Mouse (Mus musculus) embryonic facial prominence, embryonic 13.5 days (tissue): ENCODE data around the gene Gsn. TPM values are rescaled to one million over a fixed set of nuclear protein-coding genes. Genes with fewer than 3 reads are reported as not detected.

Experiments
- ATAC-seq: fragments of 200-750 bp; cut with Nextera tagmentation; 2 replicates; pipeline ENCODE4 v1.8.0; 2017; ENCODE audit warnings: low read depth; ENCODE audit not compliant: insufficient number of reproducible peaks, insufficient read depth, low FRiP score, low TSS enrichment
- H3K27ac ChIP-seq: fragments of 300-500 bp; sonication (generic); 2 replicates; pipeline ENCODE4 v1.5.1; 2015; ENCODE audit warnings: moderate library complexity, mild to moderate bottlenecking, inconsistent platforms
- H3K27me3 ChIP-seq: fragments of 300-500 bp; sonication (generic); 2 replicates; pipeline ENCODE4 v1.6.1; 2015; ENCODE audit warnings: mild to moderate bottlenecking, inconsistent platforms
- H3K36me3 ChIP-seq: fragments of 300-500 bp; sonication (generic); 2 replicates; pipeline ENCODE4 v1.6.1; 2015; ENCODE audit warnings: mild to moderate bottlenecking, inconsistent platforms
- H3K4me1 ChIP-seq: fragments of 300-500 bp; sonication (generic); 2 replicates; pipeline ENCODE4 v1.6.1; 2015; ENCODE audit warnings: inconsistent platforms
- H3K4me2 ChIP-seq: fragments of 300-500 bp; sonication (generic); 2 replicates; pipeline ENCODE4 v1.6.1; 2015; ENCODE audit warnings: moderate library complexity, mild to moderate bottlenecking, inconsistent platforms
- H3K4me3 ChIP-seq: fragments of 300-500 bp; sonication (generic); 2 replicates; pipeline ENCODE4 v1.5.1; 2015; ENCODE audit warnings: mild to moderate bottlenecking, inconsistent platforms
- H3K9ac ChIP-seq: fragments of 300-500 bp; sonication (generic); 2 replicates; pipeline ENCODE4 v1.6.1; 2015; ENCODE audit warnings: mild to moderate bottlenecking, inconsistent platforms
- H3K9me3 ChIP-seq: fragments of 300-500 bp; sonication (generic); 2 replicates; pipeline ENCODE4 v1.6.1; 2016; ENCODE audit warnings: inconsistent platforms
- WGBS: fragments of 180-500 bp; shearing (Covaris S2); methylation state at CpG from one replicate; pipeline ENCODE4 v1.1.7; 2015; ENCODE audit warnings: mixed read lengths; 5-methylcytosine and 5-hydroxymethylcytosine counted together
- polyA plus RNA-seq: library from polyadenylated mRNA; unstranded; fragments of >200 nt; fragmentation: Nextera tagmentation; extraction: Ambion mirVana; gene quantifications from 2 replicates; pipeline ENCODE4 v1.2.1, GENCODE M21; 2015

Gene Gsn
- polyA plus RNA-seq, 1 experiment from 2014 or later: 188 TPM

DNA sequence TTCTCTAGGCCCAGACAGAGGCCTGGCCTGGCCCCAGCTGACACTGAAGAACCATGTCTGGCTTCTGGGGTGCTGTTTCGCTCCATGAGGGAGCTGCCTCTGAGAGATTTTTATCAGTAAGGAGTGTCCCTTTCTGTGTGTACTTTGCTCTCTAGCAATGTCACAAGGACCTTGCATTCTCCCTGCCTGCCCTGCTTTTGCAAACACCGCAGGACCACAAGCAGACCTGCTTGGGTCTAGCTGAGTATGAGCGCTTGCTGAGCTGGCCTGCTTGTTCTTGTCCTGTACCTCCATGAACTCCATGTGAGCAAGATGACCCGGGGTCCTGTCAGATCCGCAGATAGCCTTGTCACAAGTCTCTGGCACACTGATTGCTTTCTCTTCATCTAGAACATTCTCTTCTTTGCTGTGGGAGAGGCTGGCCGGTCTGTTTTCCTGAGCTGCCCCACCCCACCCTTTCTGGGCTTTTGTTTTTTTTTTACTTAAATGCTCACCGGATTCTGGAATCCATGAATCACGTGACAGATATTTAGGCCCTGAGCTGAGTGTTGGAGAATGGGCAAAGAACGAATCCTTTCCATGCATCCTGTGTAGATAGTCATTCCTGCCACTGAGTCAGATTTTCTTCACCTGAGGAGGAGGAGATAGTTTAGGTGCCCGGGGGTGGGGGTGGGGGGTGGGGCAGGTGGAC lies 11.8 kb downstream of the Gsn start:
- Histone ChIP-seq H3K27me3 (no peaks in the 10 kb centered on the region), H3K27ac (peak overlapping the region; percentile 86), H3K4me3 (no peak overlapping the region), H3K4me2 (no peak overlapping the region), H3K9me3 (no peaks in the 10 kb centered on the region), H3K9ac (0 out of 2 replicates have a peak overlapping the region, but pooled peaks have one; percentile 16), H3K36me3 (no peaks in the 10 kb centered on the region), H3K4me1 (peaks cover 89% of the 10 kb centered on the region)
- no peak for ATAC-seq
- WGBS: 71% methylated on average over 10 of the region's 10 CpGs

DNA sequence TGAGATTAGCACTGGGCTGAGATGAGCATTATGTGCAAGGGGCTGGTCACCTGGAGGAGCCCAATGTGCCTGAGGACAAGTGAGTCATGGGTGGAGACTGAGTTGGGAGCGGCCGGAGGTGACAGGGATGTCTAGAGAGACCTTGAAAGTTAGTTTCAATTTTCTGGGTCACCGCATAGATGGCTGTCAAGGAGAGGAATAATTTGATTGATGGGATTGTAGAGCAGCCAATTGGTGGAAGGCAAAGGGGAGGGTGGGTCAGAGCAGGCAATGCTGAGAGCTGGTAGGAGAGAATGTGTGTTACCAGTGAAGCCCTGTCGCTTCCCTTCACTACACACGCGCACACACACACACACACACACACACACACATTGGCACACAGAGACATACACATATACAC lies 13.0 kb downstream of the Gsn start:
- peak overlapping the region; percentile 86 for H3K27ac ChIP-seq

DNA sequence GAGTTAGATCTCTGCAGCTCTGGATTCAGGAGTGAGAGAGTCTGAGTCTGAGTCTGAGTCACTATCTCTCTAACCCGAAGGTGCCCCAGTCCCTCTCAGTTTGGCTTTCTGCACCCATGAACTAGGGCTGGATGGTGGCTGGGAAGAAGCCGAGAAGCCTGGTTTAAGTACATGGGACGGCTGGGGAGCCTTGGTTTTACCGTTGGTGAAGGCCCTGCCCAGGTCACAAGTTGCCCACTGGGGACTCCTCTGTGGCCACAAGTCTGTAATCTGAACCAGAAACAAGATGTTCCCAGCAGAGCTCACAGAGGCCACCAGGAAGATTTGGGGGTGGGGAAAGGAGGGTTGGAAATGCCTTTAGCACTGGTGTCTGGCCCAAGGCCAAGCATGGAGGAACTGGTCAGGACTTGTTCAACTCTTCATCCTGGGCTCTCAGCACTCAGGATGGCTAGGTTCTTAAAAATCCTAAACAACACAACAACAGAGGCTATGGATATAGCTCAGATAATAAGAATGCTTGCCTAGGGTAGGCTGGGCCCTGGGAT lies 13.6 kb downstream of the Gsn start:
- 36% methylated on average over 4 of the region's 4 CpGs for WGBS
- Histone ChIP-seq H3K36me3 (no peaks in the 10 kb centered on the region), H3K27ac (peak overlapping the region; percentile 86), H3K27me3 (no peaks in the 10 kb centered on the region), H3K9me3 (no peaks in the 10 kb centered on the region), H3K4me1 (peaks cover 96% of the 10 kb centered on the region), H3K4me3 (no peak overlapping the region), H3K9ac (no peak overlapping the region), H3K4me2 (peak overlapping the region; percentile 40)
- ATAC-seq: no peak

More for the DNA sequence above, 13.0 kb downstream of the Gsn start:
- H3K4me1 ChIP-seq: peaks cover 94% of the 10 kb centered on the region
- no peak for ATAC-seq
- 87% methylated on average over 6 of the region's 6 CpGs for WGBS
- no peaks in the 10 kb centered on the region for H3K9me3 ChIP-seq
- H3K4me2 ChIP-seq: no peak overlapping the region
- H3K27me3 ChIP-seq: no peaks in the 10 kb centered on the region
- no peak overlapping the region for H3K9ac ChIP-seq
- H3K36me3 ChIP-seq: no peaks in the 10 kb centered on the region
- no peak overlapping the region for H3K4me3 ChIP-seq

GRCm38 (mm10) chr2:35270531-35270984 lies 14.4 kb downstream of the Gsn start:
- H3K4me2 ChIP-seq: peak overlapping the region; percentile 40
- H3K27me3 ChIP-seq: no peaks in the 10 kb centered on the region
- peak overlapping the region; percentile 86 for H3K27ac ChIP-seq
- no peaks in the 10 kb centered on the region for H3K9me3 ChIP-seq
- peak; percentile 54; the same call in 1 of the 2 replicates for ATAC-seq
- peaks cover 96% of the 10 kb centered on the region for H3K4me1 ChIP-seq
- 6% methylated on average over 10 of the region's 10 CpGs for WGBS
- no peak overlapping the region for H3K9ac ChIP-seq
- no peaks in the 10 kb centered on the region for H3K36me3 ChIP-seq
- 0 out of 2 replicates have a peak overlapping the region, but pooled peaks have one; percentile 5 for H3K4me3 ChIP-seq

GRCm38 (mm10) chr2:35271817-35272216 lies 15.6 kb downstream of the Gsn start:
- no peaks in the 10 kb centered on the region for H3K9me3 ChIP-seq
- H3K4me3 ChIP-seq: no peak overlapping the region
- peak overlapping the region; percentile 62 for H3K27ac ChIP-seq
- H3K36me3 ChIP-seq: no peaks in the 10 kb centered on the region
- no peak overlapping the region for H3K4me2 ChIP-seq
- no peaks in the 10 kb centered on the region for H3K27me3 ChIP-seq
- no peak overlapping the region for H3K9ac ChIP-seq
- no peak for ATAC-seq
- 42% methylated on average over 2 of the region's 2 CpGs for WGBS
- H3K4me1 ChIP-seq: peaks cover 95% of the 10 kb centered on the region

GRCm38 (mm10) chr2:35272881-35273280 lies 16.7 kb downstream of the Gsn start:
- Histone ChIP-seq H3K27ac (peak overlapping the region; percentile 89), H3K4me1 (peaks cover 92% of the 10 kb centered on the region), H3K4me3 (no peak overlapping the region), H3K36me3 (no peaks in the 10 kb centered on the region), H3K4me2 (no peak overlapping the region), H3K9ac (no peak overlapping the region), H3K9me3 (no peaks in the 10 kb centered on the region), H3K27me3 (no peaks in the 10 kb centered on the region)
- WGBS: 80% methylated on average over 6 of the region's 6 CpGs
- no peak for ATAC-seq

DNA sequence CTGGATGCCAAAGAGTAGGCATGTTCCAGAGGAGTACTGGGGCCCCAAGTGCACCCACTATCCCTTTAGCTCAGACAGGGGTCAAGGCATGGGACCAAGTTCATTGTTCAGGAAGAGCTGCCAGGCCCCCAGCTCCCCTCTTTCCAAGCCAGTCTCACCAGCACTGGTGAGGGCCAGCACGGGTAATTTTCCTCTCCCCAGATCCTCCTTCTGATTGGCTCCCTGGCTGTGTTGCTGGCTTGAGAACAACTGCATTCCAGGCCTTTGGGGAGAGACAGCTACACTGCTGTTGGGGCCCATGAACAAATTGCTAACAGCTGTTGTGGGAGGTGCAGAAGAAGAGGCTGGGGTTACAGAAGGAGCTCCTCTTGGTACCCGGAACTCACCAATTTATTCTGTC lies 17.4 kb downstream of the Gsn start:
- no peaks in the 10 kb centered on the region for H3K36me3 ChIP-seq
- peaks cover 86% of the 10 kb centered on the region for H3K4me1 ChIP-seq
- whole genome bisulfite sequencing: 6% methylated on average over 2 of the region's 2 CpGs
- H3K27me3 ChIP-seq: no peaks in the 10 kb centered on the region
- peak; percentile 58 for ATAC-seq
- H3K9ac ChIP-seq: no peak overlapping the region
- H3K4me2 ChIP-seq: peak overlapping the region; percentile 5; the same call in 1 of the 2 replicates
- peak overlapping the region; percentile 89 for H3K27ac ChIP-seq
- H3K9me3 ChIP-seq: no peaks in the 10 kb centered on the region
- H3K4me3 ChIP-seq: no peak overlapping the region

DNA sequence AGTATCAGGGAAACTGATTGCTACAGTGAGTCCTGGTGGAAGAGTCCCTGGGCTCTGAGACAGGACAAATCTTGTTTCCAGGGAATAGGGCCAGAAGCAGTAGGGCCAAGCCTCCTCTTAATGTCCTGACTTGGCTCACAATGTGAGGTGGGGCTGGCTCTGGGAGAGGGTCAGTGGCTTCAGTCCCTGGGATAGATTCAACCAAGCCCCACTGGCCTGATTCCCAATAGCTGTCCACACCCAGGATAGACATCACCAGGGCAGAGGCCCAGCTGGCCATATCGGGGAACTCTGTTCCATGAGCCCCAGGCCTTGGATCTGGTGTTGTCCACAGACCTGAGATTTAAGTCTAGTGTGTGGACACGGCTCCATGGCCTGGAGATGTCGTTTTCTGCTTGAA lies 21.5 kb downstream of the Gsn start:
- Histone ChIP-seq H3K4me1 (peaks cover 66% of the 10 kb centered on the region), H3K9me3 (no peaks in the 10 kb centered on the region)
- 78% methylated on average over 3 of the region's 3 CpGs for WGBS

DNA sequence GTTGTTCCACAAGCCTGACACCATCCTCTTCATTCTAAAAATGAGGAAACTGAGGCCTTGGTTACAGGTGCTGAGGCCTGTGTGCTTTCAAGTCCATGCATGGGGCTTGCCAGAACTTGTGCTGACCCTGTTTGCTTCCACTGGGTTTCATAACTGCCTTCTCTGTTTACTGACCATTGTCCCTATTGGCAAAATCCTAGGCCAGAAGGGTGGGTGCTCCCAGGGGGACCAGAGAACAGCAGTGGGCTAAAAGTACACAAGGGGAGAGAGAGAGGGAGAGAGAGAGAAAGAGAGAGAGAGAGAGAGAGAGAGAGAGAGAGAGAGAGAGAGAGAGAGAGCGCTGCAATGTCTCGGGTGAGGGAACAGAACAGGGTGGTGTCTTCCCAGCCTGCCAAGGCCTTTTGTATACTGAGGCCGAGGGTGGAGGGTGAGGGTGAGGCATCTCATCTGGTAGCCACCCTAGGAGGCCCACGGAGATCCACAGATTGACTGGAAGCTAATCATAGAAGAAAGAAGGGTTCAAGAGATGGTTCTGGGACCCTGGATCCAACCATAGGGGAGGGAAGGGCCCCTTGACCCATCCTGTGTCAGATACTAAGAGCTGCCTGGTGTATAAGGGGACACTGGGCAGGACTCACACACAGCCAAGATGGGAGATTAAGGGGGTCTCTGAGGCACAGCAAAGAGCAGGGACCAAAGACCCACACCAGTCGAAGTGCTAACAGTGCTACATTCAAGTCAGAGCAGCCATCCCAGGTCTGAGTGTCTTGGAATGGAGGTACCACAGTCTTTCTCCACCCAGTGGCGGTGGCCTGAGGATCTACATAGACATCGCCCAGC lies 22.4 kb downstream of the Gsn start:
- Histone ChIP-seq H3K4me2 (no peak overlapping the region), H3K27ac (no peak overlapping the region), H3K27me3 (peaks cover 30% of the 10 kb centered on the region), H3K4me1 (peaks cover 66% of the 10 kb centered on the region), H3K9me3 (no peaks in the 10 kb centered on the region), H3K9ac (no peak overlapping the region), H3K4me3 (no peak overlapping the region), H3K36me3 (no peaks in the 10 kb centered on the region)
- 88% methylated on average over 7 of the region's 7 CpGs for WGBS
- ATAC-seq: no peak

More for the DNA sequence above, 21.5 kb downstream of the Gsn start:
- Histone ChIP-seq H3K4me3 (no peak overlapping the region), H3K36me3 (no peaks in the 10 kb centered on the region), H3K27ac (no peak overlapping the region), H3K27me3 (peaks cover 21% of the 10 kb centered on the region), H3K4me2 (no peak overlapping the region), H3K9ac (no peak overlapping the region)
- no peak for ATAC-seq

GRCm38 (mm10) chr2:35280001-35280400 lies 23.8 kb downstream of the Gsn start:
- Histone ChIP-seq H3K27me3 (peaks cover 33% of the 10 kb centered on the region), H3K36me3 (peaks cover 11% of the 10 kb centered on the region), H3K27ac (no peak overlapping the region), H3K9me3 (no peaks in the 10 kb centered on the region), H3K4me3 (no peak overlapping the region), H3K4me1 (peaks cover 53% of the 10 kb centered on the region), H3K4me2 (no peak overlapping the region), H3K9ac (no peak overlapping the region)
- ATAC-seq: no peak
- 57% methylated on average over 3 of the region's 3 CpGs for WGBS

- H3K27ac ChIP-seq: no peak overlapping the region
- peaks cover 33% of the 10 kb centered on the region for H3K36me3 ChIP-seq
- H3K9ac ChIP-seq: peak overlapping the region; percentile 71
- peaks cover 33% of the 10 kb centered on the region for H3K27me3 ChIP-seq
- no peaks in the 10 kb centered on the region for H3K9me3 ChIP-seq
- ATAC-seq: no peak
- 3% methylated on average over 27 of the region's 32 CpGs for WGBS
- H3K4me2 ChIP-seq: peak overlapping the region; percentile 80
- peaks cover 34% of the 10 kb centered on the region for H3K4me1 ChIP-seq
- peak overlapping the region; percentile 46 for H3K4me3 ChIP-seq
These were observed 26.0 kb downstream of the Gsn start for GRCm38 (mm10) chr2:35282214-35282613.
